Mouse (Mus musculus) kidney, postnatal 0 days (tissue): ENCODE data around the gene Tedc2. TPM values are rescaled to one million over a fixed set of nuclear protein-coding genes. Genes with fewer than 3 reads are reported as not detected.

Source experiments
- ATAC-seq: fragments of 200-750 bp; cut with Nextera tagmentation; replicated peaks from 2 replicates; pipeline ENCODE4 v1.8.0; 2017; ENCODE audit warnings: low read depth, moderate number of reproducible peaks, moderate TSS enrichment, moderate library complexity; ENCODE audit not compliant: low FRiP score
- DNase-seq: peaks from one replicate; pipeline ENCODE4 v3.0.0-alpha.2; 2016; ENCODE audit warnings: low spot score
- H3K27ac ChIP-seq: fragments of 300-500 bp; sonication (generic); 2 replicates; pipeline ENCODE4 v1.5.1; 2014; ENCODE audit warnings: mild to moderate bottlenecking
- H3K27me3 ChIP-seq: fragments of 300-500 bp; sonication (generic); 2 replicates; pipeline ENCODE4 v1.6.1; 2014; ENCODE audit warnings: low read length, mixed read lengths; ENCODE audit not compliant: insufficient read depth
- H3K36me3 ChIP-seq: fragments of 300-500 bp; sonication (generic); 2 replicates; pipeline ENCODE4 v1.6.1; 2014; ENCODE audit warnings: low read length, mixed read lengths; ENCODE audit not compliant: insufficient read depth
- H3K4me1 ChIP-seq: fragments of 300-500 bp; sonication (generic); replicated peaks from 2 replicates; pipeline ENCODE4 v1.6.1; 2014; ENCODE audit warnings: antibody characterized with exemption, low read length, mixed read lengths; ENCODE audit not compliant: insufficient read depth
- H3K4me2 ChIP-seq: fragments of 300-500 bp; sonication (generic); 2 replicates; pipeline ENCODE4 v1.6.1; 2014; ENCODE audit warnings: mild to moderate bottlenecking, low read length, moderate library complexity, mixed read lengths
- H3K4me3 ChIP-seq: fragments of 300-500 bp; sonication (generic); replicated peaks from 2 replicates; pipeline ENCODE4 v1.5.1; 2014; ENCODE audit warnings: low read depth, low read length
- H3K9ac ChIP-seq: fragments of 300-500 bp; sonication (generic); 2 replicates; pipeline ENCODE4 v1.6.1; 2014; ENCODE audit warnings: low read depth, low read length
- H3K9me3 ChIP-seq: fragments of 300-500 bp; sonication (generic); replicated peaks from 2 replicates; pipeline ENCODE4 v1.6.1; 2016; ENCODE audit warnings: low read length, inconsistent platforms, mixed read lengths
- CTCF ChIP-seq: IDR thresholded peaks from 2 replicates; pipeline ENCODE4 v1.5.1; 2016; ENCODE audit warnings: antibody characterized with exemption, low read depth, mild to moderate bottlenecking, moderate library complexity
- WGBS: fragments of 180-500 bp; shearing (Covaris S2); extraction: QIAGEN DNeasy Blood & Tissue Kit; methylation state at CpG from one replicate; pipeline ENCODE4 v1.1.7; 2014; 5-methylcytosine and 5-hydroxymethylcytosine counted together
- microRNA-seq: library from miRNA; unstranded; fragments of <30 nt; microRNA quantifications from one replicate; pipeline ENCODE4, GENCODE M21; 2016
- polyA plus RNA-seq: library from polyadenylated mRNA; unstranded; fragments of >200 nt; fragmentation: Nextera tagmentation; extraction: Ambion mirVana; gene quantifications from 2 replicates; pipeline ENCODE4 v1.2.1, GENCODE M21; 2015

The Tedc2 gene
- polyA plus RNA-seq, 1 experiment from 2014 or later = 6.7 TPM

DNA sequence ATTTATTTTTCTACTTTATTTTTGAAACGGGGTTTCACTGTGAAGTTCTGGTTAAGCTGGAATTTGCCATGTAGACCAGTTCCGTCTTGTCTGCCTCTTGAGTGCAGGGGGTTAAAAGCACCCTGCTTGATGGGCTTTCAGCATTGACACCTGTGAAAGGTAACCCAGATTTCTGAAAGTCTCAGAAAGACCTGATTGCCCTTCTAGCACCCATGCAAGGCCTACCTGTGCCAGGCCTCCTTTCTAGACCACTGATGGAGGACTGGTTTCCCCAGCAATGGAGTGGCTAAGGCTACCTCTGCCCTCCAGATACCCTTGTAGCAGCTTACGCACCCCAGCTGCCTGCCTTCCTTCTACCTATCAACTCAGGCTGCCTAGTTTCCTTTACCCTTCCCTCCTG, 50.5 kb downstream of the Tedc2 start:
- H3K27ac ChIP-seq = peak overlapping the region; percentile 92; the same call in 1 of the 2 replicates

DNA sequence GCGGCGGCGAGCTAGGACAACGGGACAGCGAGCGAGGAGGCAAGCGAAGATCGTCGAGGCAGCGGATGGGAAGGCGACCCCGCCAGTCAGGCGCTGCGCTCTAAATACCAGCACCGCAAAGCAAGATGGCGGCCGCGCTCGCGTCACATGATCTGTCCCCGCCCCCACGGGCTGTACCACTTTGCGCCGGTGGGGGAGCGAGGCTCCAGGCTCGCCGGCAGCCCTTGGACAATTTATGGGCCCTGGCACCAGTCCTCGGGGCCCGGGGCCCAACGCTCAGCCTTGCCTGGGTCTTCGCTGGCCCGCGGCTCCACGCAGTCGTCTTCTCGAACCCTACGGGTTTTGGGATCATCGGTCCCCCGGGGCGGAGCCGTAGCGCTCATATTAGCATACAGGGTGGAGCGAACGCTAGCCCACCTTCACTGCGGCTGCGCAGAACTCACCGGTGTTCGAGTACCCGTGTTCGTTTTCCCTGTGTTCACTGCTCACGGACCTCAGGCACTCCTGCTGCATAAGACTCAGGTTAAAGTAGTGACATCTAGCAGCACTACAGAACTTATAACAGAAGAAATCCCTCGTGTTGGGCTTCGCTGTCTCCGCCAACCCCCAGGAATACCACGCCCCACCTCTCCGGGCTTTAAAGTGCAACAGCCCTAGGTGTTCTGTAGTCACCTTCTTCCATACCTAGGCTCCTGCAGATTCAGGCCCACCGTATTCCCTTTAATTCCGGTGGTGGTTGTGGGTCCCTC, 51.2 kb downstream of the Tedc2 start, which contains the start of gene Atp6v0c:
Gene Atp6v0c (minus strand): TSS at position 386 of the 749 bp plus-strand sequence.
- peak; percentile 85 for ATAC-seq
- WGBS = under 1% methylated on average over 57 of the region's 58 CpGs
- peak within 1 kb of the TSS; percentile 74 for H3K4me2 ChIP-seq
- H3K9ac ChIP-seq = peak within 1 kb of the TSS; percentile 87
- TF ChIP-seq CTCF = peak; percentile 37; the same call in 1 of the 2 replicates
- H3K36me3 ChIP-seq = peaks cover 4% of the 10 kb centered on the region; the same call in 1 of the 2 replicates
- H3K4me1 ChIP-seq = peaks cover 6% of the 10 kb centered on the region
- H3K27ac ChIP-seq = peak within 1 kb of the TSS; percentile 92
- peak within 1 kb of the TSS; percentile 54 for H3K4me3 ChIP-seq
- no peaks in the 10 kb centered on the region for H3K9me3 ChIP-seq
- DNase-seq = peak; percentile 96
- no peaks in the 10 kb centered on the region for H3K27me3 ChIP-seq

More for the DNA sequence above, 50.5 kb downstream of the Tedc2 start:
- DNase-seq (no peak), ATAC-seq (no peak)
- H3K9me3 ChIP-seq = no peaks in the 10 kb centered on the region
- H3K4me3 ChIP-seq = peak overlapping the region; percentile 54
- peak overlapping the region; percentile 87 for H3K9ac ChIP-seq
- H3K4me2 ChIP-seq = peak overlapping the region; percentile 74
- TF ChIP-seq CTCF = no peak
- H3K4me1 ChIP-seq = peaks cover 6% of the 10 kb centered on the region
- H3K27me3 ChIP-seq = no peaks in the 10 kb centered on the region
- WGBS = 51% methylated on average over 3 of the region's 3 CpGs
- H3K36me3 ChIP-seq = peaks cover 4% of the 10 kb centered on the region; the same call in 1 of the 2 replicates

- peak overlapping the region; percentile 74 for H3K4me2 ChIP-seq
- peaks cover 6% of the 10 kb centered on the region for H3K4me1 ChIP-seq
- WGBS = under 1% methylated on average over 40 of the region's 41 CpGs
- H3K27me3 ChIP-seq = no peaks in the 10 kb centered on the region
- DNase-seq (peak; percentile 62), ATAC-seq (peak; percentile 43)
- H3K36me3 ChIP-seq = peaks cover 4% of the 10 kb centered on the region; the same call in 1 of the 2 replicates
- H3K9me3 ChIP-seq = no peaks in the 10 kb centered on the region
- peak overlapping the region; percentile 87 for H3K9ac ChIP-seq
- no peak for TF ChIP-seq CTCF
- H3K27ac ChIP-seq = peak overlapping the region; percentile 92
- H3K4me3 ChIP-seq = peak overlapping the region; percentile 54
These were observed 51.9 kb downstream of the Tedc2 start for GRCm38 (mm10) chr17:24168590-24169277.

- DNase-seq = no peak
- no peaks in the 10 kb centered on the region for H3K27me3 ChIP-seq
These were observed 52.7 kb downstream of the Tedc2 start for GRCm38 (mm10) chr17:24167891-24168505.

GRCm38 (mm10) chr17:24167120-24167519, 53.5 kb downstream of the Tedc2 start:
- WGBS = 72% methylated on average over 6 of the region's 6 CpGs
- peaks cover 6% of the 10 kb centered on the region for H3K4me1 ChIP-seq
- no peaks in the 10 kb centered on the region for H3K27me3 ChIP-seq
- H3K36me3 ChIP-seq = peaks cover 4% of the 10 kb centered on the region; the same call in 1 of the 2 replicates
- DNase-seq (no peak), ATAC-seq (no peak)
- H3K9ac ChIP-seq = 0 out of 2 replicates have a peak overlapping the region, but pooled peaks have one; percentile 87
- no peak for TF ChIP-seq CTCF
- H3K27ac ChIP-seq = no peak overlapping the region
- no peak overlapping the region; the same call in 1 of the 2 replicates for H3K4me3 ChIP-seq
- no peak overlapping the region for H3K4me2 ChIP-seq
- no peaks in the 10 kb centered on the region for H3K9me3 ChIP-seq

More at GRCm38 (mm10) chr17:24167891-24168505, 52.7 kb downstream of the Tedc2 start:
- peaks cover 6% of the 10 kb centered on the region for H3K4me1 ChIP-seq
- peak overlapping the region; percentile 74 for H3K4me2 ChIP-seq
- no peak for TF ChIP-seq CTCF
- H3K27ac ChIP-seq = peak overlapping the region; percentile 92
- WGBS = 37% methylated on average over 7 of the region's 7 CpGs
- peaks cover 4% of the 10 kb centered on the region; the same call in 1 of the 2 replicates for H3K36me3 ChIP-seq
- peak overlapping the region; percentile 87 for H3K9ac ChIP-seq
- no peaks in the 10 kb centered on the region for H3K9me3 ChIP-seq
- no peak for ATAC-seq
- H3K4me3 ChIP-seq = peak overlapping the region; percentile 54

Small RNAs within 50 kb of the gene (microRNA-seq; reads per million reads assigned to microRNA genes)
- 1.4 reads per million for gene Mir5134
- 0.80 reads per million for gene Mir6965

Other genes starting within 250 kb of the Tedc2 start
- 0.18 and 0.25 TPM in 2 replicates for gene Prss30, start 240.3 kb downstream of the Tedc2 start, polyA plus RNA-seq
- gene Prss22, start 222.8 kb downstream of the Tedc2 start, polyA plus RNA-seq = 0.43 and 0.72 TPM in 2 replicates
- 0.68 and 0.78 TPM in 2 replicates for gene Prss27, start 182.7 kb downstream of the Tedc2 start, polyA plus RNA-seq
- gene Kctd5, start 147.4 kb downstream of the Tedc2 start, polyA plus RNA-seq = 47.6 and 51.2 TPM in 2 replicates
- gene Pdpk1, start 69.9 kb downstream of the Tedc2 start, polyA plus RNA-seq = 28.7 and 29.4 TPM in 2 replicates
- gene Amdhd2, start 57.1 kb downstream of the Tedc2 start, polyA plus RNA-seq = 47.9 and 52.5 TPM in 2 replicates
- 974 and 1,011 TPM in 2 replicates for gene Atp6v0c, start 51.1 kb downstream of the Tedc2 start, polyA plus RNA-seq
- gene Tbc1d24, start 15.3 kb downstream of the Tedc2 start, polyA plus RNA-seq = 2.3 and 2.5 TPM in 2 replicates
- 2.7 and 4.0 TPM in 2 replicates for gene Ntn3, start 11.3 kb downstream of the Tedc2 start, polyA plus RNA-seq
- gene Ccnf, start 30.6 kb upstream of the Tedc2 start, polyA plus RNA-seq = 18.3 and 23.2 TPM in 2 replicates
- gene Abca17, start 130.2 kb upstream of the Tedc2 start, polyA plus RNA-seq = not detected in 2 replicates
- 21.8 TPM in 2 replicates for gene Abca3, start 131.1 kb upstream of the Tedc2 start, polyA plus RNA-seq
- 191 and 203 TPM in 2 replicates for gene Rnps1, start 193.7 kb upstream of the Tedc2 start, polyA plus RNA-seq
- gene Eci1, start 205.8 kb upstream of the Tedc2 start, polyA plus RNA-seq = 109 and 136 TPM in 2 replicates
- gene Dnase1l2, start 222.3 kb upstream of the Tedc2 start, polyA plus RNA-seq = 3.8 and 4.1 TPM in 2 replicates
- 9.8 and 12.0 TPM in 2 replicates for gene E4f1, start 249.5 kb upstream of the Tedc2 start, polyA plus RNA-seq
- gene Pgp, start 249.5 kb upstream of the Tedc2 start, polyA plus RNA-seq = 61.7 and 64.0 TPM in 2 replicates